Mouse (Mus musculus): ENCODE results near the gene Lyve1. TPM values are rescaled to one million over a fixed set of nuclear protein-coding genes. Genes with fewer than 3 reads are reported as not detected.

The Lyve1 gene
- polyA plus RNA-seq, 1 experiment from 2014 or later: 0.23 TPM

Small RNA genes lying within 50 kb of the gene (microRNA-seq; reads per million reads assigned to microRNA genes)
- not detected for gene Gm47282

Other genes with a start within 250 kb of the Lyve1 start
- 28.7 and 31.4 TPM in 2 replicates for gene Sbf2, start 248.3 kb downstream of the Lyve1 start, polyA plus RNA-seq (2014; fragmentation: Nextera tagmentation; extraction: Ambion mirVana)
- gene Adm, start 235.6 kb downstream of the Lyve1 start, polyA plus RNA-seq (2014; fragmentation: Nextera tagmentation; extraction: Ambion mirVana): 1.4 and 1.7 TPM in 2 replicates
- gene Ampd3, start 95.0 kb downstream of the Lyve1 start, polyA plus RNA-seq (2014; fragmentation: Nextera tagmentation; extraction: Ambion mirVana): 1.1 and 1.8 TPM in 2 replicates
- gene Rnf141, start 18.8 kb downstream of the Lyve1 start, polyA plus RNA-seq (2014; fragmentation: Nextera tagmentation; extraction: Ambion mirVana): 18.5 and 19.5 TPM in 2 replicates
- 1.4 and 2.1 TPM in 2 replicates for gene Mrvi1, start 119.2 kb upstream of the Lyve1 start, polyA plus RNA-seq (2014; fragmentation: Nextera tagmentation; extraction: Ambion mirVana)
- 73.3 and 86.1 TPM in 2 replicates for gene Ctr9, start 165.7 kb upstream of the Lyve1 start, polyA plus RNA-seq (2014; fragmentation: Nextera tagmentation; extraction: Ambion mirVana)
- 1,587 and 1,677 TPM in 2 replicates for gene Eif4g2, start 219.8 kb upstream of the Lyve1 start, polyA plus RNA-seq (2014; fragmentation: Nextera tagmentation; extraction: Ambion mirVana)